Mouse (Mus musculus): Measurements from ENCODE around the gene Gm9970. TPM values are rescaled to one million over a fixed set of nuclear protein-coding genes. Genes with fewer than 3 reads are reported as not detected.
A peak's percentile ranks its signal among the peaks of the same experiment; 100 is the strongest.

Gene Gm9970
- total and polyA plus RNA-seq, 3 experiments: 0.24 TPM; not detected in 2

DNA sequence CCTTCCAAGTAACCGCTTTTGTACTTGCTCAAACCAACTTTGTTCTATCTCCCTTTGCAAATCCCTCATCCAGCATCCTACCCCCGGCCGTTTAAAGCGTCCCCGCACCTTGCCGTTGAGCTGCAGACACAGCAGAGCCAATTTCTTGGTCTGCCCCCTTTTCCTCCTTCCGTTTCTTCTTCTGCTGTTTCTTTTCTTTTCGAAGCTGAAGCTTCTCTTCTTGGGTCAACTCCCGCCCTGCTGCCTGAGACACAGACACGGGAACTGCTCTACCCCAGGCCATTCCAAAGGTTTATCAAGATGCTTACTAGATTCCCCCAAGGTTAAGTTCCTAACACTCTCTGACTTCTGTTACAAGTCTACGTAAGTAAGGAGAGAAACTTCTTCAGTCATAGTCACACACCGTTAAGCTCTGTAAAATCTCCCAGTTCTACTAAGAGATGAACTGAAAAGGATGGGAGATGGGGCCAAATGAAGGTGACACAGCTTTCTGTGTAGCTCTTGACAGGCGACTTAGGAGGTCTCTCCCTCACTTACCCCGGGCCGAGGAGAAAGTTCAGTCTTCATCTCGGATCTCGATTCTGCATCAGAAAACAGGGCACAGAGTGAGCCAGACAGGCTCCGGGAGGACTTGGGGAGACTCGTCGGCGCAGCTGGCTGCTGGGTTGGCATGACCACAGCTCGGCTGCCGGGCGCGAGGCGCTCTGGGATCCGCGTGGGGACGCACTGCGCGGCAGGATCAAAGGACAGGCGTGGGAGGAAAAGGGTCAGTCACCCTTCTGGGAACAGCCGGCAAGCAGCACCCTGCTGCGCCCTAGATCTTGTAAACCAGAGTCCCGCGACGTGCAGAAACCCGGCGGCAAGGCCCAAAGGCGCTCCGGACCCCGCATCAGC lies 48.7 kb downstream of the Gm9970 start:
- Histone ChIP-seq H3K9me3 (replicated peaks; ENCODE audit: insufficient read depth, low read length) (no peaks in the 10 kb centered on the region), H3K79me2 (ENCODE audit: control insufficient read depth, insufficient read depth, low read length, poor library complexity) (peaks cover 24% of the 10 kb centered on the region), H3K9ac (ENCODE audit: control insufficient read depth, low read depth, low read length, poor library complexity, severe bottlenecking) (peak overlapping the region; percentile 83), H3K27ac (ENCODE audit: control insufficient read depth, low read depth, low read length) (peak overlapping the region; percentile 57), H3K36me3 (ENCODE audit: control insufficient read depth in 1 of 2, insufficient read depth in 2 of 2, low read length in 2 of 2) (peaks cover 6 to 16% of the 10 kb centered on the region in 2 experiments), H3K4me1 (ENCODE audit: control insufficient read depth in 1 of 2, insufficient read depth in 2 of 2, low read length in 2 of 2) (peaks cover 0 to 9% of the 10 kb centered on the region in 2 experiments; a peak in 1 of 4 replicates), H3K4me3 (ENCODE audit: control insufficient read depth in 1 of 2, insufficient read depth in 1 of 2, low read depth in 2 of 2, low read length in 2 of 2) (peak overlapping the region; percentile 65 to 82), H3K27me3 (ENCODE audit: control insufficient read depth in 1 of 2, insufficient read depth in 2 of 2, low read length in 2 of 2) (no peaks in the 10 kb centered on the region)
- no peak for DNase-seq (ENCODE audit: low read depth, low spot score)
- TF ChIP-seq MYB (IDR thresholded peaks at IDR 0.05; ENCODE audit: low read depth, low read length) (no peak), CTCF (IDR thresholded peaks at IDR 0.05 in 2 of 3, conservative IDR thresholded peaks at IDR 0.05 in 1 of 3; ENCODE audit: control insufficient read depth in 1 of 3, insufficient read depth in 1 of 3, low read depth in 2 of 3, low read length in 3 of 3, poor library complexity in 1 of 3, severe bottlenecking in 1 of 3) (0 out of 6 replicates have a peak, but pooled peaks of 1 of the 3 experiments have one; percentile 19), USF1 (IDR thresholded peaks at IDR 0.05; ENCODE audit: low read depth, low read length) (no peak), BHLHE40 (IDR thresholded peaks at IDR 0.05; ENCODE audit: borderline replicate concordance, low read depth, low read length) (no peak), POLR2AphosphoS2 (IDR thresholded peaks at IDR 0.05; ENCODE audit: low read length) (no peak), JUND (IDR thresholded peaks at IDR 0.05; ENCODE audit: low read depth, low read length) (no peak), MAZ (IDR thresholded peaks at IDR 0.05; ENCODE audit: low read depth, low read length) (0 out of 2 replicates have a peak, but pooled peaks have one; percentile 18), UBTF (IDR thresholded peaks at IDR 0.05; ENCODE audit: borderline replicate concordance, insufficient read depth, low read depth, low read length) (no peak), CHD1 (IDR thresholded peaks at IDR 0.05; ENCODE audit: low read depth, low read length) (peak; percentile 90; the same call in 1 of the 2 replicates), E2F4 (IDR thresholded peaks at IDR 0.05; ENCODE audit: borderline replicate concordance, low read depth, low read length) (no peak)

Other genes starting within 250 kb of the Gm9970 start
- gene Atraid, start 192.9 kb downstream of the Gm9970 start, total RNA-seq (2012; rRNA removed): 31.7 and 37.2 TPM in 2 replicates
- 10 to 100 TPM in 1 of 2 experiments, not detected in 1; 58.0 TPM for gene Atraid, start 192.9 kb downstream of the Gm9970 start, polyA plus RNA-seq (2012; ENCODE audit: insufficient read depth in 1 of 2, insufficient read length in 2 of 2, low read depth in 1 of 2, low replicate concordance in 2 of 2, missing spikeins in 1 of 2)
- gene Slc5a6, start 192.3 kb downstream of the Gm9970 start, total RNA-seq (2012; rRNA removed): 25.6 and 34.5 TPM in 2 replicates
- gene Slc5a6, start 192.3 kb downstream of the Gm9970 start, polyA plus RNA-seq (2012; ENCODE audit: insufficient read depth in 1 of 2, insufficient read length in 2 of 2, low read depth in 1 of 2, low replicate concordance in 2 of 2, missing spikeins in 1 of 2): 10 to 100 TPM in 1 of 2 experiments, not detected in 1; 41.7 TPM
- 213 and 228 TPM in 2 replicates for gene Cad, start 186.5 kb downstream of the Gm9970 start, total RNA-seq (2012; rRNA removed)
- 100 to 1,000 TPM; 254 to 383 TPM for gene Cad, start 186.5 kb downstream of the Gm9970 start, polyA plus RNA-seq (2012; ENCODE audit: insufficient read depth in 1 of 2, insufficient read length in 2 of 2, low read depth in 1 of 2, low replicate concordance in 2 of 2, missing spikeins in 1 of 2)
- not detected in 2 replicates for gene Dnajc5g, start 134.9 kb downstream of the Gm9970 start, total RNA-seq (2012; rRNA removed)
- not detected for gene Dnajc5g, start 134.9 kb downstream of the Gm9970 start, polyA plus RNA-seq (2012; ENCODE audit: insufficient read depth in 1 of 2, insufficient read length in 2 of 2, low read depth in 1 of 2, low replicate concordance in 2 of 2, missing spikeins in 1 of 2)
- not detected in 2 replicates for gene Slc30a3, start 133.0 kb downstream of the Gm9970 start, total RNA-seq (2012; rRNA removed)
- not detected for gene Slc30a3, start 133.0 kb downstream of the Gm9970 start, polyA plus RNA-seq (2012; ENCODE audit: insufficient read depth in 1 of 2, insufficient read length in 2 of 2, low read depth in 1 of 2, low replicate concordance in 2 of 2, missing spikeins in 1 of 2)
- gene Trim54, start 124.5 kb downstream of the Gm9970 start, total RNA-seq (2012; rRNA removed): not detected in 2 replicates
- not detected for gene Trim54, start 124.5 kb downstream of the Gm9970 start, polyA plus RNA-seq (2012; ENCODE audit: insufficient read depth in 1 of 2, insufficient read length in 2 of 2, low read depth in 1 of 2, low replicate concordance in 2 of 2, missing spikeins in 1 of 2)
- gene Ucn, start 102.4 kb downstream of the Gm9970 start, total RNA-seq (2012; rRNA removed): not detected in 2 replicates
- gene Ucn, start 102.4 kb downstream of the Gm9970 start, polyA plus RNA-seq (2012; ENCODE audit: insufficient read depth in 1 of 2, insufficient read length in 2 of 2, low read depth in 1 of 2, low replicate concordance in 2 of 2, missing spikeins in 1 of 2): not detected
- gene Mpv17, start 87.0 kb downstream of the Gm9970 start, total RNA-seq (2012; rRNA removed): 25.4 and 25.8 TPM in 2 replicates
- 10 to 100 TPM in 1 of 2 experiments, not detected in 1; 49.9 TPM for gene Mpv17, start 87.0 kb downstream of the Gm9970 start, polyA plus RNA-seq (2012; ENCODE audit: insufficient read depth in 1 of 2, insufficient read length in 2 of 2, low read depth in 1 of 2, low replicate concordance in 2 of 2, missing spikeins in 1 of 2)
- gene Gm29609, start 61.3 kb downstream of the Gm9970 start, total RNA-seq (2012; rRNA removed): 5.0 and 5.8 TPM in 2 replicates
- 1 to 10 TPM in 1 of 2 experiments, not detected in 1; 6.4 TPM for gene Gm29609, start 61.3 kb downstream of the Gm9970 start, polyA plus RNA-seq (2012; ENCODE audit: insufficient read depth in 1 of 2, insufficient read length in 2 of 2, low read depth in 1 of 2, low replicate concordance in 2 of 2, missing spikeins in 1 of 2)
- 46.7 and 50.9 TPM in 2 replicates for gene Gtf3c2, start 61.1 kb downstream of the Gm9970 start, total RNA-seq (2012; rRNA removed)
- 100 to 1,000 TPM in 1 of 2 experiments, not detected in 1; 129 TPM for gene Gtf3c2, start 61.1 kb downstream of the Gm9970 start, polyA plus RNA-seq (2012; ENCODE audit: insufficient read depth in 1 of 2, insufficient read length in 2 of 2, low read depth in 1 of 2, low replicate concordance in 2 of 2, missing spikeins in 1 of 2)
- 67.3 and 85.1 TPM in 2 replicates for gene Snx17, start 48.0 kb downstream of the Gm9970 start, total RNA-seq (2012; rRNA removed)
- gene Snx17, start 48.0 kb downstream of the Gm9970 start, polyA plus RNA-seq (2012; ENCODE audit: insufficient read depth in 1 of 2, insufficient read length in 2 of 2, low read depth in 1 of 2, low replicate concordance in 2 of 2, missing spikeins in 1 of 2): 10 to 100 TPM in 1 of 2 experiments, not detected in 1; 85.6 TPM
- gene Eif2b4, start 47.8 kb downstream of the Gm9970 start, total RNA-seq (2012; rRNA removed): 126 and 151 TPM in 2 replicates
- gene Eif2b4, start 47.8 kb downstream of the Gm9970 start, polyA plus RNA-seq (2012; ENCODE audit: insufficient read depth in 1 of 2, insufficient read length in 2 of 2, low read depth in 1 of 2, low replicate concordance in 2 of 2, missing spikeins in 1 of 2): 100 to 1,000 TPM in 1 of 2 experiments, not detected in 1; 282 TPM
- 6.0 and 7.0 TPM in 2 replicates for gene Zfp513, start 38.9 kb downstream of the Gm9970 start, total RNA-seq (2012; rRNA removed)
- gene Zfp513, start 38.9 kb downstream of the Gm9970 start, polyA plus RNA-seq (2012; ENCODE audit: insufficient read depth in 1 of 2, insufficient read length in 2 of 2, low read depth in 1 of 2, low replicate concordance in 2 of 2, missing spikeins in 1 of 2): 10 to 100 TPM in 1 of 2 experiments, not detected in 1; 15.2 TPM
- gene Ppm1g, start 20.5 kb downstream of the Gm9970 start, total RNA-seq (2012; rRNA removed): 374 and 408 TPM in 2 replicates
- 100 to 1,000 TPM; 169 to 639 TPM for gene Ppm1g, start 20.5 kb downstream of the Gm9970 start, polyA plus RNA-seq (2012; ENCODE audit: insufficient read depth in 1 of 2, insufficient read length in 2 of 2, low read depth in 1 of 2, low replicate concordance in 2 of 2, missing spikeins in 1 of 2)
- 40.5 and 42.0 TPM in 2 replicates for gene Nrbp1, start 368 bp downstream of the Gm9970 start, total RNA-seq (2012; rRNA removed)
- 10 to 100 TPM in 1 of 2 experiments, not detected in 1; 55.2 TPM for gene Nrbp1, start 368 bp downstream of the Gm9970 start, polyA plus RNA-seq (2012; ENCODE audit: insufficient read depth in 1 of 2, insufficient read length in 2 of 2, low read depth in 1 of 2, low replicate concordance in 2 of 2, missing spikeins in 1 of 2)
- 1.2 and 1.3 TPM in 2 replicates for gene Krtcap3, start 10.5 kb upstream of the Gm9970 start, total RNA-seq (2012; rRNA removed)
- 1 to 10 TPM in 1 of 2 experiments, not detected in 1; 3.3 TPM for gene Krtcap3, start 10.5 kb upstream of the Gm9970 start, polyA plus RNA-seq (2012; ENCODE audit: insufficient read depth in 1 of 2, insufficient read length in 2 of 2, low read depth in 1 of 2, low replicate concordance in 2 of 2, missing spikeins in 1 of 2)
- 13.5 and 15.3 TPM in 2 replicates for gene Ift172, start 49.9 kb upstream of the Gm9970 start, total RNA-seq (2012; rRNA removed)
- 10 to 100 TPM in 1 of 2 experiments, not detected in 1; 21.8 TPM for gene Ift172, start 49.9 kb upstream of the Gm9970 start, polyA plus RNA-seq (2012; ENCODE audit: insufficient read depth in 1 of 2, insufficient read length in 2 of 2, low read depth in 1 of 2, low replicate concordance in 2 of 2, missing spikeins in 1 of 2)
- not detected in 2 replicates for gene Fndc4, start 54.8 kb upstream of the Gm9970 start, total RNA-seq (2012; rRNA removed)
- under 1 TPM in 1 of 2 experiments, not detected in 1; 0.32 TPM for gene Fndc4, start 54.8 kb upstream of the Gm9970 start, polyA plus RNA-seq (2012; ENCODE audit: insufficient read depth in 1 of 2, insufficient read length in 2 of 2, low read depth in 1 of 2, low replicate concordance in 2 of 2, missing spikeins in 1 of 2)
- gene Gckr, start 56.2 kb upstream of the Gm9970 start, total RNA-seq (2012; rRNA removed): 0.04 TPM in 1 of 2 replicates, not detected in the other
- gene Gckr, start 56.2 kb upstream of the Gm9970 start, polyA plus RNA-seq (2012; ENCODE audit: insufficient read depth in 1 of 2, insufficient read length in 2 of 2, low read depth in 1 of 2, low replicate concordance in 2 of 2, missing spikeins in 1 of 2): under 1 TPM in 1 of 2 experiments, not detected in 1; 0.19 TPM
- gene Zfp512, start 211.2 kb upstream of the Gm9970 start, total RNA-seq (2012; rRNA removed): 32.9 and 36.6 TPM in 2 replicates
- 10 to 100 TPM in 1 of 2 experiments, not detected in 1; 47.0 TPM for gene Zfp512, start 211.2 kb upstream of the Gm9970 start, polyA plus RNA-seq (2012; ENCODE audit: insufficient read depth in 1 of 2, insufficient read length in 2 of 2, low read depth in 1 of 2, low replicate concordance in 2 of 2, missing spikeins in 1 of 2)
- gene 4930548H24Rik, start 244.5 kb upstream of the Gm9970 start, total RNA-seq (2012; rRNA removed): 0.13 and 0.15 TPM in 2 replicates
- under 1 TPM in 1 of 2 experiments, not detected in 1; 0.13 TPM for gene 4930548H24Rik, start 244.5 kb upstream of the Gm9970 start, polyA plus RNA-seq (2012; ENCODE audit: insufficient read depth in 1 of 2, insufficient read length in 2 of 2, low read depth in 1 of 2, low replicate concordance in 2 of 2, missing spikeins in 1 of 2)